15 mouse cellular contexts compared by ENCODE assay signal in the genomic region with DNA sequence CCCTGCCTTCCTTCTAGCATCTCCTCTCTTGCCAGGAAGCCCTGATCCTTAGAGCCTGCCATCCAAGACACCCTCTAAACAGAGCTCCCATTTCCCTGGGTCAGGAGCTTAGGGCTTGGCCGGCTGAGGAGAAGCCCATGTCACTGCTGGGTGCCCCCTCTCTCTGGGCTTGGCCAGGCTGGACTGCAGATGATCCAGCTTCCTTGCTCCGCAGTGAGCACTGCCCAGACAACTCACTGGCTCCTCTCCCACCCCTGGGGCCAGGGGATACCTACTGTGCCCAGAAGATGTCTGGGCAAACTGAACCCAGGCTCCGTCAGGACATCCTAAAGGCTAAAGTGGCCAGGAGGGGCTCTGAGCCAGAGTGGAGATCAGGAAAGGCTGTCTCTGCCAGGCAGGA. TPM values are rescaled to one million over a fixed set of nuclear protein-coding genes. Genes with fewer than 3 reads are reported as not detected.
DNase-seq lines count a peak whose midpoint lies in the region; ATAC-seq lines count a peak whose summit lies in the region.
"Had no signal": no experiment of that assay in that cellular context is flagged by ENCODE, and none has a peak within 500 bp of the region (broad histone marks: within the 10 kb centered on the region; RNA-seq: fewer than 3 reads in every experiment).

No protein-coding gene starts in this region.

- H3K4me1 ChIP-seq in midbrain, embryonic 10.5 days: peaks cover 38% of the 10 kb centered on the region
- H3K4me1 ChIP-seq in midbrain, embryonic 11.5 days (ENCODE audit: control insufficient read depth, insufficient read depth, low read length): peaks cover 12% of the 10 kb centered on the region
- peaks cover 12% of the 10 kb centered on the region for H3K4me1 ChIP-seq in limb, embryonic 10.5 days
- H3K4me1 ChIP-seq in stomach, embryonic 15.5 days: 0 out of 2 replicates have a peak, but pooled peaks cover 3% of the 10 kb centered on the region
- H3K4me1 ChIP-seq: liver, embryonic 12.5 days had no signal

- peak; percentile 21 for ATAC-seq in frontal cortex, adult (ENCODE audit: low TSS enrichment)
- ATAC-seq in midbrain, embryonic 11.5 days (ENCODE audit: low FRiP score): no peak
- ATAC-seq in stomach, embryonic 15.5 days (ENCODE audit: insufficient read depth, low FRiP score, low read depth): no peak
- ATAC-seq: liver, embryonic 12.5 days had no signal

- no peak for DNase-seq in frontal cortex, postnatal 10 days (ENCODE audit: low spot score in 2 of 2)
- no peak for DNase-seq in midbrain, embryonic 10.5 days (ENCODE audit: low spot score)
- DNase-seq in midbrain, embryonic 11.5 days (ENCODE audit: low spot score, missing footprints): no peak
- no peak for DNase-seq in limb, embryonic 10.5 days (ENCODE audit: low spot score)
- no peak for DNase-seq in right cerebral cortex, postnatal 4 days
- DNase-seq in thymus, postnatal 36 days: no peak
- DNase-seq: heart, postnatal 10 days; kidney, adult 18-20 months; lung, postnatal 14 days; thymus, postnatal 14 days had no signal

- peaks cover 12% of the 10 kb centered on the region; the same call in 1 of the 2 replicates for H3K36me3 ChIP-seq in midbrain, embryonic 10.5 days
- H3K36me3 ChIP-seq in midbrain, embryonic 11.5 days (ENCODE audit: control insufficient read depth, insufficient read depth, low read length): no peaks in the 10 kb centered on the region
- H3K36me3 ChIP-seq in limb, embryonic 10.5 days: no peaks in the 10 kb centered on the region; the same call in 1 of the 2 replicates
- H3K36me3 ChIP-seq in stomach, embryonic 15.5 days: no peaks in the 10 kb centered on the region
- H3K36me3 ChIP-seq: liver, embryonic 12.5 days had no signal

- 0 out of 2 replicates have a peak overlapping the region, but pooled peaks have one; percentile 7 for H3K4me3 ChIP-seq in midbrain, embryonic 10.5 days
- H3K4me3 ChIP-seq in midbrain, embryonic 11.5 days (ENCODE audit: low read depth, low read length): no peak overlapping the region
- no peak overlapping the region for H3K4me3 ChIP-seq in limb, embryonic 10.5 days
- no peak overlapping the region for H3K4me3 ChIP-seq in stomach, embryonic 15.5 days (replicated peaks)
- H3K4me3 ChIP-seq: erythroblast, embryonic 14.5 days; liver, embryonic 12.5 days had no signal

- 89% methylated on average over 3 of the region's 3 CpGs for WGBS in midbrain, embryonic 10.5 days
- 85% methylated on average over 3 of the region's 3 CpGs for WGBS in midbrain, embryonic 11.5 days
- 85% methylated on average over 3 of the region's 3 CpGs for whole genome bisulfite sequencing in limb, embryonic 10.5 days
- WGBS in stomach, embryonic 15.5 days: 87% methylated on average over 3 of the region's 3 CpGs

- H3K4me2 ChIP-seq in midbrain, embryonic 11.5 days: no peak overlapping the region
- no peak overlapping the region for H3K4me2 ChIP-seq in stomach, embryonic 15.5 days
- H3K4me2 ChIP-seq: liver, embryonic 12.5 days had no signal

- peak overlapping the region; percentile 55; the same call in 1 of the 2 replicates for H3K27ac ChIP-seq in midbrain, embryonic 10.5 days (replicated peaks)
- no peak overlapping the region for H3K27ac ChIP-seq in midbrain, embryonic 11.5 days (ENCODE audit: low read depth, low read length)
- peak overlapping the region; percentile 16; the same call in 1 of the 2 replicates for H3K27ac ChIP-seq in limb, embryonic 10.5 days
- peak overlapping the region; percentile 32 for H3K27ac ChIP-seq in stomach, embryonic 15.5 days
- H3K27ac ChIP-seq: liver, embryonic 12.5 days had no signal

- H3K9ac ChIP-seq in midbrain, embryonic 11.5 days (ENCODE audit: low read length): no peak overlapping the region
- H3K9ac ChIP-seq in stomach, embryonic 15.5 days: no peak overlapping the region
- H3K9ac ChIP-seq: liver, embryonic 12.5 days had no signal

- no peaks in the 10 kb centered on the region for H3K9me3 ChIP-seq in midbrain, embryonic 10.5 days (replicated peaks)
- no peaks in the 10 kb centered on the region for H3K9me3 ChIP-seq in midbrain, embryonic 11.5 days (ENCODE audit: control insufficient read depth, low read length)
- H3K9me3 ChIP-seq in limb, embryonic 10.5 days (replicated peaks): no peaks in the 10 kb centered on the region
- no peaks in the 10 kb centered on the region for H3K9me3 ChIP-seq in stomach, embryonic 15.5 days
- H3K9me3 ChIP-seq: liver, embryonic 12.5 days had no signal

- peaks cover 13% of the 10 kb centered on the region for H3K27me3 ChIP-seq in midbrain, embryonic 10.5 days (ENCODE audit: low read depth, poor library complexity, severe bottlenecking)
- no peaks in the 10 kb centered on the region; the same call in 1 of the 2 replicates for H3K27me3 ChIP-seq in midbrain, embryonic 11.5 days (ENCODE audit: control insufficient read depth, insufficient read depth, low read length)
- peaks cover 3% of the 10 kb centered on the region for H3K27me3 ChIP-seq in limb, embryonic 10.5 days (ENCODE audit: low read depth, poor library complexity, severe bottlenecking)
- H3K27me3 ChIP-seq in stomach, embryonic 15.5 days (replicated peaks): no peaks in the 10 kb centered on the region

RNA-seq across cellular contexts. Expression of a gene that starts 9.4 kb away (rescaled TPM):
- polyA plus RNA-seq in midbrain, embryonic 10.5 days (2016; fragmentation: Nextera tagmentation; extraction: Ambion mirVana): 9.3 and 11.6 TPM in 2 replicates
- polyA plus RNA-seq in midbrain, embryonic 11.5 days (2014; fragmentation: Nextera tagmentation; extraction: Ambion mirVana): 11.2 and 11.7 TPM in 2 replicates
- polyA plus RNA-seq in limb, embryonic 10.5 days (2016; fragmentation: Nextera tagmentation; extraction: Ambion mirVana): 3.9 and 4.3 TPM in 2 replicates
- 19.5 and 28.6 TPM in 2 replicates for polyA plus RNA-seq in stomach, embryonic 15.5 days (2015; fragmentation: Nextera tagmentation; extraction: Ambion mirVana)

RNA-seq across cellular contexts. Expression of a gene that starts 19.6 kb away (rescaled TPM):
- 3.2 and 3.6 TPM in 2 replicates for polyA plus RNA-seq in midbrain, embryonic 10.5 days (2016; fragmentation: Nextera tagmentation; extraction: Ambion mirVana)
- polyA plus RNA-seq in midbrain, embryonic 11.5 days (2014; fragmentation: Nextera tagmentation; extraction: Ambion mirVana): 1.1 and 1.4 TPM in 2 replicates
- polyA plus RNA-seq in limb, embryonic 10.5 days (2016; fragmentation: Nextera tagmentation; extraction: Ambion mirVana): 2.6 and 3.3 TPM in 2 replicates
- polyA plus RNA-seq in stomach, embryonic 15.5 days (2015; fragmentation: Nextera tagmentation; extraction: Ambion mirVana): 1.1 and 1.9 TPM in 2 replicates
- polyA plus RNA-seq: erythroblast, embryonic 14.5 days; spleen, adult 2 months had no signal

RNA-seq across cellular contexts. Expression of a gene that starts 24.8 kb away (rescaled TPM):
- 629 and 656 TPM in 2 replicates for polyA plus RNA-seq in midbrain, embryonic 10.5 days (2016; fragmentation: Nextera tagmentation; extraction: Ambion mirVana)
- polyA plus RNA-seq in midbrain, embryonic 11.5 days (2014; fragmentation: Nextera tagmentation; extraction: Ambion mirVana): 578 and 581 TPM in 2 replicates
- 355 and 403 TPM in 2 replicates for polyA plus RNA-seq in limb, embryonic 10.5 days (2016; fragmentation: Nextera tagmentation; extraction: Ambion mirVana)
- polyA plus RNA-seq in stomach, embryonic 15.5 days (2015; fragmentation: Nextera tagmentation; extraction: Ambion mirVana): 355 and 371 TPM in 2 replicates

RNA-seq across cellular contexts. Expression of a gene that starts 50.3 kb away (rescaled TPM):
- polyA plus RNA-seq in midbrain, embryonic 10.5 days (2016; fragmentation: Nextera tagmentation; extraction: Ambion mirVana): 14.9 and 17.2 TPM in 2 replicates
- 9.6 and 11.9 TPM in 2 replicates for polyA plus RNA-seq in midbrain, embryonic 11.5 days (2014; fragmentation: Nextera tagmentation; extraction: Ambion mirVana)
- polyA plus RNA-seq in limb, embryonic 10.5 days (2016; fragmentation: Nextera tagmentation; extraction: Ambion mirVana): 31.7 and 33.6 TPM in 2 replicates
- polyA plus RNA-seq in stomach, embryonic 15.5 days (2015; fragmentation: Nextera tagmentation; extraction: Ambion mirVana): 19.7 and 21.3 TPM in 2 replicates
- polyA plus RNA-seq: erythroblast, embryonic 14.5 days had no signal

RNA-seq across cellular contexts. Expression of a gene that starts 50.9 kb away (rescaled TPM):
- polyA plus RNA-seq in midbrain, embryonic 10.5 days (2016; fragmentation: Nextera tagmentation; extraction: Ambion mirVana): 1.8 and 3.2 TPM in 2 replicates
- polyA plus RNA-seq in midbrain, embryonic 11.5 days (2014; fragmentation: Nextera tagmentation; extraction: Ambion mirVana): 1.3 and 2.1 TPM in 2 replicates
- 2.2 and 3.6 TPM in 2 replicates for polyA plus RNA-seq in limb, embryonic 10.5 days (2016; fragmentation: Nextera tagmentation; extraction: Ambion mirVana)
- polyA plus RNA-seq in stomach, embryonic 15.5 days (2015; fragmentation: Nextera tagmentation; extraction: Ambion mirVana): 13.2 and 16.5 TPM in 2 replicates
- polyA plus RNA-seq: erythroblast, embryonic 14.5 days had no signal
